Mouse (Mus musculus) MEL (cell line): ENCODE results near the gene Slc2a4. TPM values are rescaled to one million over a fixed set of nuclear protein-coding genes. Genes with fewer than 3 reads are reported as not detected.

Experiments
- DNase-seq: peaks from one replicate; pipeline ENCODE4 v3.0.0; 2011; ENCODE audit warnings: low read depth, low spot score
- H3K27ac ChIP-seq: 2 replicates; pipeline ENCODE4 v1.5.1; 2012; ENCODE audit warnings: low read depth, mild to moderate bottlenecking, control low read depth, low read length, moderate library complexity; ENCODE audit not compliant: control insufficient read depth
- H3K27me3 ChIP-seq, 2 experiments: fragments of 150-350 bp in 1 of 2; sonication (generic) in 1 of 2; 2 replicates each; pipeline ENCODE4 v1.6.1; 2012; ENCODE audit warnings: low read length in 2 of 2, mild to moderate bottlenecking in 2 of 2, improper control_type of control experiment in 1 of 2, moderate library complexity in 1 of 2; ENCODE audit not compliant: insufficient read depth in 2 of 2, control insufficient read depth in 1 of 2
- H3K36me3 ChIP-seq, 2 experiments: 2 replicates each; pipeline ENCODE4 v1.6.1; 2012 to 2014; ENCODE audit warnings: low read length in 2 of 2, improper control_type of control experiment in 1 of 2, inconsistent platforms in 1 of 2, mild to moderate bottlenecking in 1 of 2; ENCODE audit not compliant: insufficient read depth in 2 of 2, control insufficient read depth in 1 of 2
- H3K4me1 ChIP-seq, 2 experiments: fragments of 150-350 bp in 1 of 2; sonication (generic) in 1 of 2; 2 replicates each; pipeline ENCODE4 v1.6.1; 2012; ENCODE audit warnings: low read length in 2 of 2, improper control_type of control experiment in 1 of 2, mild to moderate bottlenecking in 1 of 2; ENCODE audit not compliant: insufficient read depth in 2 of 2, control insufficient read depth in 1 of 2
- H3K4me3 ChIP-seq, 2 experiments: fragments of 150-350 bp in 1 of 2; sonication (generic) in 1 of 2; 2 replicates each; pipeline ENCODE4 v1.5.1; 2012; ENCODE audit warnings: low read depth in 2 of 2, low read length in 2 of 2, mild to moderate bottlenecking in 2 of 2, moderate library complexity in 2 of 2, control low read depth in 1 of 2, improper control_type of control experiment in 1 of 2; ENCODE audit not compliant: control insufficient read depth in 1 of 2, insufficient read depth in 1 of 2
- H3K79me2 ChIP-seq: 2 replicates; pipeline ENCODE4 v1.6.1; 2012; ENCODE audit warnings: mild to moderate bottlenecking, low read length, moderate library complexity; ENCODE audit not compliant: control insufficient read depth, poor library complexity, insufficient read depth
- H3K9ac ChIP-seq: 2 replicates; pipeline ENCODE4 v1.6.1; 2012; ENCODE audit warnings: low read depth, mild to moderate bottlenecking, control low read depth, low read length, moderate library complexity; ENCODE audit not compliant: control insufficient read depth, poor library complexity, severe bottlenecking
- H3K9me3 ChIP-seq: fragments of 150-350 bp; sonication (generic); replicated peaks from 2 replicates; pipeline ENCODE4 v1.6.1; 2012; ENCODE audit warnings: mild to moderate bottlenecking, low read length, improper control_type of control experiment, moderate library complexity; ENCODE audit not compliant: insufficient read depth
- BHLHE40 ChIP-seq: IDR thresholded peaks from 2 replicates; pipeline ENCODE4 v1.6.1; 2012; ENCODE audit warnings: low read depth, mild to moderate bottlenecking, inconsistent platforms, low read length, improper control_type of control experiment, borderline replicate concordance
- CHD1 ChIP-seq: IDR thresholded peaks from 2 replicates; pipeline ENCODE4 v1.6.1; 2012; ENCODE audit warnings: low read depth, mild to moderate bottlenecking, inconsistent platforms, low read length, improper control_type of control experiment
- CHD2 ChIP-seq: IDR thresholded peaks from 2 replicates; pipeline ENCODE4 v1.6.1; 2011; ENCODE audit warnings: low read length, improper control_type of control experiment
- CTCF ChIP-seq, 3 experiments: IDR thresholded peaks in 2 of 3; conservative IDR thresholded peaks in 1 of 3; 2 replicates each; pipeline ENCODE4 v1.5.1; 2011 to 2012; ENCODE audit warnings: low read length in 3 of 3, low read depth in 2 of 3, mild to moderate bottlenecking in 2 of 3, improper control_type of control experiment in 1 of 3, inconsistent platforms in 1 of 3, mixed read lengths in 1 of 3, moderate library complexity in 1 of 3; ENCODE audit not compliant: control insufficient read depth in 1 of 3, insufficient read depth in 1 of 3, poor library complexity in 1 of 3, severe bottlenecking in 1 of 3
- E2F4 ChIP-seq: IDR thresholded peaks from 2 replicates; pipeline ENCODE4 v1.6.1; 2011; ENCODE audit warnings: low read depth, low read length, improper control_type of control experiment, borderline replicate concordance
- ELF1 ChIP-seq: IDR thresholded peaks from 2 replicates; pipeline ENCODE4 v1.6.1; 2014; ENCODE audit warnings: low read depth, mild to moderate bottlenecking, inconsistent platforms, low read length, improper control_type of control experiment, moderate library complexity
- EP300 ChIP-seq, 2 experiments: IDR thresholded peaks; 2 replicates each; pipeline ENCODE4 v1.6.1; 2011; ENCODE audit warnings: improper control_type of control experiment in 2 of 2, low read length in 2 of 2, low read depth in 1 of 2, mild to moderate bottlenecking in 1 of 2
- ETS1 ChIP-seq: IDR thresholded peaks from 2 replicates; pipeline ENCODE4 v1.6.1; 2012; ENCODE audit warnings: low read depth, mild to moderate bottlenecking, inconsistent platforms, low read length, improper control_type of control experiment, moderate library complexity
- GABPA ChIP-seq: IDR thresholded peaks from 2 replicates; pipeline ENCODE4 v1.6.1; 2012; ENCODE audit warnings: low read depth, mild to moderate bottlenecking, inconsistent platforms, low read length, improper control_type of control experiment, moderate library complexity
- GATA1 ChIP-seq: IDR thresholded peaks from 2 replicates; pipeline ENCODE4 v1.6.1; 2011; ENCODE audit warnings: low read depth, low read length, improper control_type of control experiment
- HCFC1 ChIP-seq: IDR thresholded peaks from 2 replicates; pipeline ENCODE4 v1.6.1; 2012; ENCODE audit warnings: low read depth, mild to moderate bottlenecking, inconsistent platforms, low read length, improper control_type of control experiment, moderate library complexity
- JUND ChIP-seq: IDR thresholded peaks from 2 replicates; pipeline ENCODE4 v1.6.1; 2011; ENCODE audit warnings: low read depth, mild to moderate bottlenecking, improper control_type of control experiment, low read length
- KAT2A ChIP-seq: conservative IDR thresholded peaks from 2 replicates; pipeline ENCODE4 v1.6.1; 2012; ENCODE audit warnings: low read depth, low read length, improper control_type of control experiment, inconsistent platforms
- MAFK ChIP-seq: IDR thresholded peaks from 2 replicates; pipeline ENCODE4 v1.6.1; 2011; ENCODE audit warnings: low read depth, mild to moderate bottlenecking, low read length, improper control_type of control experiment, borderline replicate concordance
- MAX ChIP-seq: IDR thresholded peaks from 2 replicates; pipeline ENCODE4 v1.6.1; 2011; ENCODE audit warnings: low read length, improper control_type of control experiment
- MAZ ChIP-seq: IDR thresholded peaks from 2 replicates; pipeline ENCODE4 v1.6.1; 2012; ENCODE audit warnings: low read depth, mild to moderate bottlenecking, inconsistent platforms, low read length, improper control_type of control experiment
- MEF2A ChIP-seq: IDR thresholded peaks from 2 replicates; pipeline ENCODE4 v1.6.1; 2014; ENCODE audit warnings: low read depth, mild to moderate bottlenecking, inconsistent platforms, low read length, improper control_type of control experiment; ENCODE audit not compliant: poor library complexity, insufficient replicate concordance, severe bottlenecking; ENCODE audit errors: extremely low read depth
- MXI1 ChIP-seq: IDR thresholded peaks from 2 replicates; pipeline ENCODE4 v1.6.1; 2011; ENCODE audit warnings: mild to moderate bottlenecking, low read depth, low read length, improper control_type of control experiment
- MYB ChIP-seq: IDR thresholded peaks from 2 replicates; pipeline ENCODE4 v1.6.1; 2011; ENCODE audit warnings: mild to moderate bottlenecking, low read depth, low read length, improper control_type of control experiment
- MYC ChIP-seq: IDR thresholded peaks from 2 replicates; pipeline ENCODE4 v1.6.1; 2011; ENCODE audit warnings: low read depth, mild to moderate bottlenecking, low read length, improper control_type of control experiment, moderate library complexity
- NELFE ChIP-seq: IDR thresholded peaks from 2 replicates; pipeline ENCODE4 v1.6.1; 2011; ENCODE audit warnings: low read depth, low read length, improper control_type of control experiment
- NRF1 ChIP-seq: IDR thresholded peaks from 2 replicates; pipeline ENCODE4 v1.6.1; 2014; ENCODE audit warnings: low read depth, mild to moderate bottlenecking, inconsistent platforms, low read length, improper control_type of control experiment, moderate library complexity; ENCODE audit not compliant: poor library complexity, insufficient read depth, severe bottlenecking
- POLR2A ChIP-seq, 2 experiments: IDR thresholded peaks; 2 replicates each; pipeline ENCODE4 v1.6.1; 2011 to 2012; ENCODE audit warnings: low read length in 2 of 2, mild to moderate bottlenecking in 2 of 2, control low read depth in 1 of 2, improper control_type of control experiment in 1 of 2, low read depth in 1 of 2, moderate library complexity in 1 of 2; ENCODE audit not compliant: control insufficient read depth in 1 of 2, insufficient read depth in 1 of 2, poor library complexity in 1 of 2
- POLR2AphosphoS2 ChIP-seq: IDR thresholded peaks from 2 replicates; pipeline ENCODE4 v1.6.1; 2011; ENCODE audit warnings: low read length, improper control_type of control experiment
- POLR2AphosphoS5 ChIP-seq: IDR thresholded peaks from 2 replicates; pipeline ENCODE4 v1.6.1; 2012; ENCODE audit warnings: low read depth, borderline replicate concordance, mild to moderate bottlenecking, inconsistent platforms, low read length, moderate library complexity, mixed read lengths
- RCOR1 ChIP-seq: IDR thresholded peaks from 2 replicates; pipeline ENCODE4 v1.6.1; 2012; ENCODE audit warnings: low read depth, mild to moderate bottlenecking, inconsistent platforms, low read length, improper control_type of control experiment
- SIN3A ChIP-seq: IDR thresholded peaks from 2 replicates; pipeline ENCODE4 v1.6.1; 2012; ENCODE audit warnings: low read length, improper control_type of control experiment, inconsistent platforms
- SMC3 ChIP-seq: IDR thresholded peaks from 2 replicates; pipeline ENCODE4 v1.6.1; 2011; ENCODE audit warnings: low read depth, low read length, improper control_type of control experiment
- TAL1 ChIP-seq: IDR thresholded peaks from 2 replicates; pipeline ENCODE4 v1.6.1; 2012; ENCODE audit warnings: mild to moderate bottlenecking, inconsistent platforms, low read length, moderate library complexity, mixed read lengths
- TBP ChIP-seq: IDR thresholded peaks from 2 replicates; pipeline ENCODE4 v1.8.0; 2011; ENCODE audit warnings: low read depth, low read length, improper control_type of control experiment
- TCF12 ChIP-seq: IDR thresholded peaks from 2 replicates; pipeline ENCODE4 v1.6.1; 2014; ENCODE audit warnings: low read depth, mild to moderate bottlenecking, inconsistent platforms, low read length, improper control_type of control experiment, moderate library complexity
- UBTF ChIP-seq: IDR thresholded peaks from 2 replicates; pipeline ENCODE4 v1.6.1; 2012; ENCODE audit warnings: low read depth, mild to moderate bottlenecking, inconsistent platforms, low read length, improper control_type of control experiment, moderate library complexity, borderline replicate concordance; ENCODE audit not compliant: insufficient read depth
- USF1 ChIP-seq: IDR thresholded peaks from 2 replicates; pipeline ENCODE4 v1.6.1; 2014; ENCODE audit warnings: low read depth, mild to moderate bottlenecking, inconsistent platforms, low read length, improper control_type of control experiment, moderate library complexity
- USF2 ChIP-seq, 2 experiments: IDR thresholded peaks; 2 replicates each; pipeline ENCODE4 v1.6.1; 2011 to 2012; ENCODE audit warnings: improper control_type of control experiment in 2 of 2, low read length in 2 of 2, borderline replicate concordance in 1 of 2, inconsistent platforms in 1 of 2, low read depth in 1 of 2, mild to moderate bottlenecking in 1 of 2; ENCODE audit not compliant: insufficient read depth in 1 of 2
- ZC3H11A ChIP-seq: IDR thresholded peaks from 2 replicates; pipeline ENCODE4 v1.6.1; 2012; ENCODE audit warnings: low read depth, mild to moderate bottlenecking, inconsistent platforms, low read length, improper control_type of control experiment
- ZKSCAN1 ChIP-seq: IDR thresholded peaks from 2 replicates; pipeline ENCODE4 v1.6.1; 2012; ENCODE audit warnings: low read depth, mild to moderate bottlenecking, inconsistent platforms, low read length, improper control_type of control experiment, moderate library complexity
- ZNF384 ChIP-seq: IDR thresholded peaks from 2 replicates; pipeline ENCODE4 v1.6.1; 2012; ENCODE audit warnings: low read depth, mild to moderate bottlenecking, inconsistent platforms, low read length, improper control_type of control experiment
- polyA plus RNA-seq, 2 experiments: library from polyadenylated mRNA; stranded (reverse) in 1 of 2; unstranded in 1 of 2; fragments of >175 nt in 1 of 2; fragments of >200 nt in 1 of 2; gene quantifications; 2 replicates each; pipeline versions ENCODE4 v1.2.1 to v1.2.4; 2012; ENCODE audit warnings: low replicate concordance in 2 of 2, low read depth in 1 of 2; ENCODE audit not compliant: insufficient read length in 2 of 2, insufficient read depth in 1 of 2, missing spikeins in 1 of 2
- total RNA-seq: library from RNA; depleted of rRNA; stranded (reverse); fragments of 300-350 nt; gene quantifications from 2 replicates; pipeline ENCODE4 v1.2.3, GENCODE M21; 2012

The Slc2a4 gene
- total and polyA plus RNA-seq, 3 experiments = 0.12 to 0.19 TPM; not detected in 1

DNA sequence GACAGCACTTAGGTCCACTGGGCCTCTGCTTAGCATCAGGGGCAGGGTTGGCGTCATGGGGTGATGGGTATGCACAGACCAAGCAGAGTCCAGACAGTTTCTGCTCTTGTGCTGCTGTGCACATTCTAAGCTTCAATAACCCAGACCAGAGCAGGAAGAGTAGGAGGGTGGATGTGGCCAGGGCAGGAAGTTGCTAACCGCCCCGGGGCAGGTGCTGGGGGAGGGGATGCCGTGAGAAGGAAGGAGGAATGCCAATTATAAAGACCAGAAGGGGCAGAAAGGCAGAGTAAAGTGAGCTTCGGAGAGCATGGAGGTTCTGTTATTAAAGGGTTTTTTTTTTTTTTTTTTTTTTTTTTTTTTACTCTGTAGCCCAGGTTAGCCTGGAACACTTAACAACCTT lies 53.3 kb downstream of the Slc2a4 start:
- Histone ChIP-seq H3K9ac (peak overlapping the region; percentile 68), H3K4me3 (peak overlapping the region; percentile 47 to 72), H3K4me1 (peaks cover 13 to 25% of the 10 kb centered on the region in 2 experiments), H3K27ac (peak overlapping the region; percentile 71), H3K36me3 (peaks cover 0 to 15% of the 10 kb centered on the region in 2 experiments; a peak in 2 of 4 replicates), H3K27me3 (no peaks in the 10 kb centered on the region), H3K9me3 (no peaks in the 10 kb centered on the region), H3K79me2 (no peaks in the 10 kb centered on the region; the same call in none of the 2 replicates)
- DNase-seq = peak; percentile 74
- no peak for TF ChIP-seq CTCF (IDR thresholded peaks at IDR 0.05 in 2 of 3, conservative IDR thresholded peaks at IDR 0.05 in 1 of 3; ENCODE audit: control insufficient read depth in 1 of 3, insufficient read depth in 1 of 3, low read depth in 2 of 3, low read length in 3 of 3, poor library complexity in 1 of 3, severe bottlenecking in 1 of 3)
- TF ChIP-seq TCF12 = no peak
- TF ChIP-seq ELF1 = no peak; the same call in 1 of the 2 replicates
- no peak for TF ChIP-seq MAFK
- no peak for TF ChIP-seq GATA1
- no peak for TF ChIP-seq USF1
- no peak for TF ChIP-seq KAT2A
- TF ChIP-seq MEF2A = no peak
- TF ChIP-seq E2F4 = no peak
- no peak for TF ChIP-seq RCOR1
- no peak for TF ChIP-seq MAZ
- no peak for TF ChIP-seq UBTF
- TF ChIP-seq NRF1 = no peak
- peak; percentile 30; the same call in 1 of the 2 replicates for TF ChIP-seq ETS1
- TF ChIP-seq MAX = no peak
- TF ChIP-seq ZKSCAN1 = no peak
- TF ChIP-seq CHD1 = no peak
- no peak for TF ChIP-seq MYB
- TF ChIP-seq TBP = no peak; the same call in 1 of the 2 replicates
- TF ChIP-seq POLR2A (IDR thresholded peaks at IDR 0.05; ENCODE audit: control insufficient read depth in 1 of 2, insufficient read depth in 1 of 2, low read depth in 1 of 2, low read length in 2 of 2, poor library complexity in 1 of 2) = 0 out of 4 replicates have a peak, but pooled peaks of 1 of the 2 experiments have one; percentile 14
- TF ChIP-seq ZNF384 = no peak
- TF ChIP-seq BHLHE40 = 0 out of 2 replicates have a peak, but pooled peaks have one; percentile 37
- TF ChIP-seq CHD2 = peak; percentile 26; the same call in 1 of the 2 replicates
- no peak for TF ChIP-seq JUND
- TF ChIP-seq EP300 (IDR thresholded peaks at IDR 0.05; ENCODE audit: low read depth in 1 of 2, low read length in 2 of 2) = peak in 1 of 2 experiments; percentile 67; a peak in 3 of 4 replicates
- TF ChIP-seq POLR2AphosphoS2 = no peak
- no peak for TF ChIP-seq NELFE
- no peak for TF ChIP-seq GABPA
- no peak for TF ChIP-seq ZC3H11A
- TF ChIP-seq POLR2AphosphoS5 = no peak
- TF ChIP-seq HCFC1 = peak; percentile 54; the same call in 1 of the 2 replicates
- TF ChIP-seq MXI1 = no peak
- no peak for TF ChIP-seq MYC
- no peak for TF ChIP-seq USF2 (IDR thresholded peaks at IDR 0.05; ENCODE audit: borderline replicate concordance in 1 of 2, insufficient read depth in 1 of 2, low read depth in 1 of 2, low read length in 2 of 2)
- TF ChIP-seq TAL1 = no peak
- peak; percentile 39; the same call in 1 of the 2 replicates for TF ChIP-seq SIN3A
- no peak for TF ChIP-seq SMC3
